Mouse (Mus musculus) spleen, postnatal 36 days (tissue): ENCODE results near the gene Gm12394.
A peak's percentile ranks its signal among the peaks of the same experiment; 100 is the strongest.
"Not testable (repeated sequence)": the region's sequence is repeated elsewhere in the genome, so short reads cannot be mapped to it uniquely, and the experiment has no call there.

ENCODE experiments used
- DNase-seq, 2 experiments: peaks; one replicate each; pipeline ENCODE4 v3.0.0; 2022; ENCODE audit warnings: low spot score in 2 of 2, mixed read lengths in 1 of 2

The Gm12394 gene

GRCm38 (mm10) chr4:42860483-42860882 lies 3.9 kb upstream of the Gm12394 start:
- DNase-seq: peak; percentile 46 to 63

GRCm38 (mm10) chr4:42853788-42854187 lies 2.8 kb downstream of the Gm12394 start, which contains the start of gene Fam205a1:
Fam205a1 (minus strand) TSS chr4:42853888.
- DNase-seq: not testable (repeated sequence)

GRCm38 (mm10) chr4:42773893-42774292 lies 82.7 kb downstream of the Gm12394 start, which contains the start of gene Ccl21a:
Ccl21a (minus strand) TSS chr4:42773993.
- DNase-seq: not testable (repeated sequence)

DNA sequence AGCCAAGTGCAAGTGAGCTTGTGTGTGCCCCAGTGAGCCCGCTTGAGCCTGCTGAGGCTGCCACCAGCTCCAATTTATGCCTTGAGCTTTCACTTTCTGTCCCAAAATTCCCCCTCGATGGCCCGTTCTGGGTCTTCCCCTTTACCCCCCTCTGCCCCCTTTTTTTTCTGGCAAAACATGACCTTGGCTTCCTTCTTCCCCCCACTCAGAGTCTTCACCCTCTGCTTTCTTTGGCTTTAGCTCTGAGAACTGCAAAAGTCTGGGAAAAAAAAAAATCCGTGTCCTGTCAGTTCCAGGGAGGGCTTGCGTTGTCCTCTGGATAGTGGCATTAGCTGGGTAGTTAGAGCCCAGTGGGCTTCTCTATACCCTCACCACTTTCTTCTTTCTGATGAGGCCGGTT lies 100.1 kb downstream of the Gm12394 start, which contains the start of gene Ccl19:
TSS of gene Ccl19 (minus strand) at position 101 of the 400 bp plus-strand sequence.
- not testable (repeated sequence) for DNase-seq

GRCm38 (mm10) chr4:42735245-42735644 lies 121.3 kb downstream of the Gm12394 start, which contains the start of gene 4930578G10Rik:
4930578G10Rik (plus strand) TSS chr4:42735545.
- not testable (repeated sequence) for DNase-seq
